Mouse (Mus musculus): Measurements from ENCODE around the gene Olfr1357.

DNA sequence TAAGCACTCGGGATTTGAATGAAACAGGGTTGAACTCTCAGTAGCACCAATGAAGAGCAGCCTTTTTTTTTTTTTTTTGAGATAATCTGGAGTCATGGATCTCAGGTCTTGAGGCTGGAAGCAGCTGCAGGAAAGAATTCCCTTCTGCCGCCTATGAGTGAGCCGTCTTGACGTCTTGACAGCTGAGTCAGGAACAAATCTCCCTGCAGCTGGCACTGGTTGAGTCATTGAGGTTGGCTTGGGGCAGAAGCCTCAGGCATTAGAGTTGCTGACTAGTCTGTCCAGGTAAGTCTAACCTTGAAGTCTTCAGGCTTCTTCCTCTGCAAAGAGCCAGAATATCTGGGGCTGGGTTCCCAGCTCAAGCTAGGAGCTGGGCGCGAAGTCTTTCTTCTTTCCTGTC, 23.7 kb downstream of the Olfr1357 start:
- TF ChIP-seq TAL1 (IDR thresholded peaks at IDR 0.05; ENCODE audit: low read length) (no peak), GATA1 (IDR thresholded peaks at IDR 0.05; ENCODE audit: low read length) (no peak)
